Mouse (Mus musculus) hindbrain, embryonic 14.5 days (tissue): ENCODE measurements around the gene Tspan12. TPM values are rescaled to one million over a fixed set of nuclear protein-coding genes. Genes with fewer than 3 reads are reported as not detected.

Source experiments
- ATAC-seq: fragments of 200-750 bp; cut with Nextera tagmentation; 2 replicates; pipeline ENCODE4 v1.8.0; 2017; ENCODE audit warnings: moderate number of reproducible peaks, mild to moderate bottlenecking, moderate TSS enrichment, moderate library complexity; ENCODE audit not compliant: low FRiP score
- DNase-seq: peaks from one replicate; pipeline ENCODE4 v3.0.0-alpha.2; 2015; ENCODE audit warnings: low spot score
- H3K27ac ChIP-seq: fragments of 300-500 bp; sonication (generic); 2 replicates; pipeline ENCODE4 v1.5.1; 2014; ENCODE audit warnings: mild to moderate bottlenecking, moderate library complexity
- H3K27me3 ChIP-seq: fragments of 300-500 bp; sonication (generic); 2 replicates; pipeline ENCODE4 v1.6.1; 2014; ENCODE audit warnings: mild to moderate bottlenecking, low read length, mixed read lengths; ENCODE audit not compliant: control insufficient read depth, insufficient read depth
- H3K36me3 ChIP-seq: fragments of 300-500 bp; sonication (generic); replicated peaks from 2 replicates; pipeline ENCODE4 v1.6.1; 2014; ENCODE audit not compliant: control insufficient read depth, insufficient read depth
- H3K4me1 ChIP-seq: fragments of 300-500 bp; sonication (generic); replicated peaks from 2 replicates; pipeline ENCODE4 v1.6.1; 2014; ENCODE audit warnings: antibody characterized with exemption, low read length, mixed read lengths; ENCODE audit not compliant: control insufficient read depth, insufficient read depth
- H3K4me2 ChIP-seq: fragments of 300-500 bp; sonication (generic); replicated peaks from 2 replicates; pipeline ENCODE4 v1.6.1; 2014; ENCODE audit warnings: mild to moderate bottlenecking, moderate library complexity
- H3K4me3 ChIP-seq: fragments of 300-500 bp; sonication (generic); replicated peaks from 2 replicates; pipeline ENCODE4 v1.5.1; 2014; ENCODE audit warnings: mild to moderate bottlenecking, low read length
- H3K9ac ChIP-seq: fragments of 300-500 bp; sonication (generic); 2 replicates; pipeline ENCODE4 v1.6.1; 2014
- H3K9me3 ChIP-seq: fragments of 300-500 bp; sonication (generic); 2 replicates; pipeline ENCODE4 v1.6.1; 2016; ENCODE audit warnings: low read length; ENCODE audit not compliant: control insufficient read depth
- WGBS: fragments of 180-500 bp; shearing (Covaris S2); extraction: QIAGEN DNeasy Blood & Tissue Kit; methylation state at CpG from one replicate; pipeline ENCODE4 v1.1.7; 2014; 5-methylcytosine and 5-hydroxymethylcytosine counted together
- polyA plus RNA-seq: library from polyadenylated mRNA; unstranded; fragments of >200 nt; fragmentation: Nextera tagmentation; extraction: Ambion mirVana; gene quantifications from 2 replicates; pipeline ENCODE4 v1.2.1, GENCODE M21; 2014

Tspan12 gene
- polyA plus RNA-seq, 1 experiment from 2014 or later, result 73.7 TPM

- H3K36me3 ChIP-seq, result peaks cover 7% of the 10 kb centered on the region
- no peak overlapping the region for H3K4me3 ChIP-seq
- H3K9me3 ChIP-seq, result no peaks in the 10 kb centered on the region
- no peak overlapping the region for H3K27ac ChIP-seq
- no peak overlapping the region for H3K9ac ChIP-seq
- H3K4me1 ChIP-seq, result no peaks in the 10 kb centered on the region
- WGBS, result 89% methylated on average over 9 of the region's 9 CpGs
- DNase-seq (no peak), ATAC-seq (0 out of 2 replicates have a peak, but pooled peaks have one; percentile 10)
- H3K27me3 ChIP-seq, result no peaks in the 10 kb centered on the region
- H3K4me2 ChIP-seq, result no peak overlapping the region
Measured at GRCm38 (mm10) chr6:21768745-21769446, 83.4 kb downstream of the Tspan12 start.

DNA sequence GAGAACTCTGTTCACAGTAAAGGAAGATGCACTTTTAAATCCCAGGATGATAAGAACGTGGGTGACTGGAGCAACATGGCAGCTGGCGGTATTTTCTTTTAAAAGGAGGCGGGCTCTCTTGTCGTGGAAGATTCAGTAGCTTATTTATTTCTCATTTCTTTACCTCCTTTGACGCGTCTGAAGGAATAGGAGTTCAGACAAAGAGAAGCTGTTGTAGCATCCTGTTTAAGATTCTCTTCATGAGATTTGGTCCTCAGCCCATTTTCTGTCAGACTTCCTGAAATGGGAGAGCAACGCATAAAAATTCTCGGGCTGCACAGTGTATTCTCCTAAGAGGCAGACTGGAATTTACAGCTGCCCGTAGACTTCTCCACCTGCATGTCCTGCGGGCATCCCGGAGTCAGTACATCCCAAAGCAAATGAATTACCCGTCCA lies 84.5 kb downstream of the Tspan12 start:
- no peak overlapping the region for H3K4me3 ChIP-seq
- no peaks in the 10 kb centered on the region for H3K9me3 ChIP-seq
- ATAC-seq, result peak; percentile 68; the same call in 1 of the 2 replicates
- no peak overlapping the region for H3K9ac ChIP-seq
- no peak overlapping the region for H3K27ac ChIP-seq
- peak; percentile 44 for DNase-seq
- WGBS, result 53% methylated on average over 12 of the region's 12 CpGs
- H3K27me3 ChIP-seq, result no peaks in the 10 kb centered on the region
- no peaks in the 10 kb centered on the region for H3K4me1 ChIP-seq
- H3K36me3 ChIP-seq, result peaks cover 7% of the 10 kb centered on the region
- H3K4me2 ChIP-seq, result peak overlapping the region; percentile 29

DNA sequence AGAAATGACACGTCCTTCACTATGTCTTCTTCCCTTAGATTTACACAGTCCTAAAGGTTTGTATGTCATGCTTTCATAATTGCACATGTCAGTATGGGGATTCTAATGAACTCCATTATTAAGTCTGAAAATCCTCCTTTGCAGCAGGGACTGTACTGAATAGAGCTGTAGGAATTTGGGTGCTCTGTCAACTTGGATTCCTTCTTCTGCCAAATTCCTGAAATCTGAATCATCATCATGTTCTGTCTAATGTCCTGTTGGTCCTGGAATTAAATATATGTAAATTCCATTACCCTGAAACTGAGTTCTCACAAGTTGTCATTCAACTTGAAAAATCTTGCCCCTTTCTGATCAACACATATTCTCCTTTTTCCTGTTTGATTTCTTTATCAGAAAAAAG lies 104.8 kb downstream of the Tspan12 start:
- WGBS, result 80% methylated on average over 1 of the region's 1 CpGs
- H3K9ac ChIP-seq, result no peak overlapping the region

GRCm38 (mm10) chr6:21744615-21745266 lies 107.6 kb downstream of the Tspan12 start:
- no peaks in the 10 kb centered on the region for H3K27me3 ChIP-seq
- H3K36me3 ChIP-seq, result no peaks in the 10 kb centered on the region
- H3K9ac ChIP-seq, result no peak overlapping the region
- no peak for ATAC-seq
- no peak for DNase-seq
- no peaks in the 10 kb centered on the region for H3K9me3 ChIP-seq
- H3K4me2 ChIP-seq, result no peak overlapping the region
- WGBS, result 91% methylated on average over 3 of the region's 3 CpGs
- no peak overlapping the region for H3K27ac ChIP-seq
- no peak overlapping the region for H3K4me3 ChIP-seq
- H3K4me1 ChIP-seq, result no peaks in the 10 kb centered on the region

More for the DNA sequence above, 104.8 kb downstream of the Tspan12 start:
- H3K4me3 ChIP-seq, result no peak overlapping the region
- no peaks in the 10 kb centered on the region for H3K9me3 ChIP-seq
- H3K27ac ChIP-seq, result no peak overlapping the region
- H3K4me2 ChIP-seq, result no peak overlapping the region
- ATAC-seq, result no peak
- no peaks in the 10 kb centered on the region for H3K27me3 ChIP-seq
- no peak for DNase-seq
- no peaks in the 10 kb centered on the region for H3K36me3 ChIP-seq
- no peaks in the 10 kb centered on the region for H3K4me1 ChIP-seq

DNA sequence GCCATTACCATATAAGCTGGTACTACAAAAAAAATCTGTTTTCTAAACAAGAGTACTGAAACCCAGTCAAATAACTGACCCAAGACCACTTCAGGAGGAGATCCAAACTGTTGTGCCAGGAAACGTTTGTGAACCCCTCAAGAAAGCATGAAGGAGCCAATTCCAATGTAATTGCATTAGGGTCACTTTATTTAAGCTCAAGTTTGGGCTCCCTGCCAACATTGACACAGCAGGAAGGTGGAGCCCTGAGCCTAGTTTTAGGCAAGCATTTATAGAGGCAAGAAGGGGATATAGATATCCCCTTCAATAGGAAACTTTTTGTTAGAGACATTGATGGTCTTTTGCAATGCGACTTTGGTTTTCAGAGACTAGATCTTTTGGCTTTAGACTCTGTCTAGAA lies 111.7 kb downstream of the Tspan12 start:
- Histone ChIP-seq H3K9ac (no peak overlapping the region), H3K27me3 (no peaks in the 10 kb centered on the region), H3K4me1 (no peaks in the 10 kb centered on the region), H3K27ac (no peak overlapping the region), H3K4me3 (no peak overlapping the region), H3K4me2 (no peak overlapping the region), H3K9me3 (no peaks in the 10 kb centered on the region), H3K36me3 (no peaks in the 10 kb centered on the region)
- WGBS, result 57% methylated on average over 2 of the region's 2 CpGs
- no peak for ATAC-seq
- DNase-seq, result no peak

DNA sequence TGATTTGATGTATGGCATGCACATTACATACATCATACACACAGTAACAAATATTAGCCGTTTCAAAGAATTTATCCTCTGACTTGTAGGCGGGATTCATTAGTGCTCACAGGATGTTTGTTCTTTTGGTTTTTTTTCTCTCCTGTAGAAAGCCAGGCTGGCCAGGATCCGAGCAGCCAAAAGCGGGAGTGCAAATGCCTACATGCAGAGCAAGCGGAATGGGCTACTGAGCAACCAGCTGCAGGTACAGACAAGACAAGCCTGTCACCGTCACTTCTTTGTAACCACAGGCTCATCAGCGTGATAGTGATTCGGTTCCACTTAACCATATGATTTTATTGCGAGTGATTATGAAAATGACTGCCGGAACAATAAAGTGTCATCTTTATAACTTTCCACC lies 130.1 kb downstream of the Tspan12 start:
- DNase-seq (no peak), ATAC-seq (no peak)
- Histone ChIP-seq H3K4me3 (no peak overlapping the region), H3K4me1 (no peaks in the 10 kb centered on the region), H3K9me3 (no peaks in the 10 kb centered on the region), H3K36me3 (no peaks in the 10 kb centered on the region), H3K27ac (no peak overlapping the region), H3K9ac (no peak overlapping the region), H3K27me3 (no peaks in the 10 kb centered on the region), H3K4me2 (no peak overlapping the region)
- WGBS, result 91% methylated on average over 10 of the region's 10 CpGs

Other genes with a start within 250 kb of the Tspan12 start
- gene Ing3, start 97.1 kb upstream of the Tspan12 start, polyA plus RNA-seq, result 36.8 and 40.4 TPM in 2 replicates
- gene Cped1, start 133.4 kb upstream of the Tspan12 start, polyA plus RNA-seq, result 5.0 and 5.4 TPM in 2 replicates